8 mouse cellular contexts compared by ENCODE assay signal in the genomic region with DNA sequence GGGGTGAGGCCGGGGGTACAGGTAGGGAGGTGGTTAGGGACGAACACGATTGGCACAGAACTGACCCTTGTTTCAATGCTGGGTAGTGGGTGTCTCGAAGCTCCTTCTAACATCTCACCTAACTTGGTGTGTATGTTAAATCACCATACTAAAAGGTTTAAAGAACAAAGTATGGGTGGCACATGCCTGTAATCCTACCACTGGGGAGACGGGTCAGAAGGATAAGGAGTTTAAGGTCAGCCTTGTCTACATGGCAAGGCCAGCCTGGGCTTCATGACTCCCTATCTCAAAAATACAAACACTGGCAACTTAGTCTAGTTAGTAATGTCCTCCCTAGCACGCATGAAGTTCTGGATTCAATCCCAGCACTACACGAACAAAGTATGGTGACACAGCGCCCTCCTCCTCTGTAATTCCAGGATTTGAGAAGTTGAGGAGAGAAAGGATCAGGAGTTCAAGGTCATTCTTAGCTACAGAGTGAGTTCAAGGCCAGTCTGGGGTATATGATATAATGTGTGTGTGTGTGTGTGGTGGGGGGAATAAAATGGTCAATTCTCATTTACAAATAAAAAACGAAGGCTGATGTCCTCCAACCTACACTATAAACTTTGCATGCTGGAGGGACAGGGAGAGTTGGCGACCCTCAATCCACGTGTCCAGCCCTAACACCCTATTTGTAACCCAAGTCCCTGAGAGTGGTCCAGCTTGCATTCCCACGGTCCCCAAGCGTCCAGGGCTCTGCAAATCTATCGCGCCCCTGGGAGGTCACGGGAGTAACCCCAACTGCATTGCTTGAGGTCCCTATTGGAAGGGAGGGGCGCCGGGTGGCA. TPM values are rescaled to one million over a fixed set of nuclear protein-coding genes. Genes with fewer than 3 reads are reported as not detected.
A peak's percentile ranks its signal among the peaks of the same experiment; 100 is the strongest.
DNase-seq lines count a peak whose midpoint lies in the region; ATAC-seq and TF ChIP-seq lines count a peak whose summit lies in the region.

No protein-coding gene starts in this region.

- no peak for ATAC-seq in heart, embryonic 11.5 days (replicated peaks; ENCODE audit: insufficient number of reproducible peaks, low FRiP score, low TSS enrichment)
- peak; percentile 16; the same call in 1 of the 2 replicates for ATAC-seq in hindbrain, embryonic 11.5 days (ENCODE audit: low FRiP score)
- no peak for ATAC-seq in liver, embryonic 14.5 days (ENCODE audit: insufficient read depth)
- no peak; the same call in 1 of the 2 replicates for ATAC-seq in stomach, embryonic 16.5 days (ENCODE audit: insufficient read depth, low FRiP score)
- ATAC-seq in monocyte, adult 5-6 weeks (replicated peaks; ENCODE audit: insufficient number of reproducible peaks, low FRiP score, low TSS enrichment, poor library complexity, severe bottlenecking): no peak

- DNase-seq in heart, postnatal 36 days: no peak
- DNase-seq in adrenal gland, postnatal 36 days: peak; percentile 50 to 61
- no peak for DNase-seq in hindbrain, embryonic 11.5 days (ENCODE audit: low spot score)
- no peak for DNase-seq in liver, embryonic 14.5 days (ENCODE audit: low read depth in 3 of 3, low spot score in 3 of 3)
- no peak for DNase-seq in spleen, adult 18-20 months

- peak overlapping the region; percentile 87 for H3K9ac ChIP-seq in heart, embryonic 11.5 days (ENCODE audit: low read depth, low read length)
- H3K9ac ChIP-seq in hindbrain, embryonic 11.5 days (ENCODE audit: low read depth, low read length): peak overlapping the region; percentile 83
- peak overlapping the region; percentile 85 for H3K9ac ChIP-seq in liver, embryonic 14.5 days (replicated peaks)
- H3K9ac ChIP-seq in stomach, embryonic 16.5 days (ENCODE audit: low read length): peak overlapping the region; percentile 94

- H3K9me3 ChIP-seq in heart, embryonic 11.5 days (replicated peaks; ENCODE audit: control insufficient read depth, low read length): no peaks in the 10 kb centered on the region
- H3K9me3 ChIP-seq in hindbrain, embryonic 11.5 days (ENCODE audit: control insufficient read depth, low read length): no peaks in the 10 kb centered on the region
- H3K9me3 ChIP-seq in liver, embryonic 14.5 days (ENCODE audit: control insufficient read depth, low read length): no peaks in the 10 kb centered on the region
- H3K9me3 ChIP-seq in stomach, embryonic 16.5 days (replicated peaks; ENCODE audit: control insufficient read depth, low read length): no peaks in the 10 kb centered on the region

- TF ChIP-seq CTCF in liver, embryonic 14.5 days (IDR thresholded peaks at IDR 0.05; ENCODE audit: low read depth): no peak; the same call in 1 of the 2 replicates

- WGBS in heart, embryonic 11.5 days (ENCODE audit: insufficient replicate concordance): 36% methylated on average over 18 of the region's 18 CpGs
- 39% methylated on average over 18 of the region's 18 CpGs for WGBS in hindbrain, embryonic 11.5 days
- 25% methylated on average over 18 of the region's 18 CpGs for WGBS in liver, embryonic 14.5 days (ENCODE audit: insufficient replicate concordance)
- 29% methylated on average over 18 of the region's 18 CpGs for WGBS in stomach, embryonic 16.5 days

- H3K4me1 ChIP-seq in heart, embryonic 11.5 days (ENCODE audit: control insufficient read depth, insufficient read depth, low read length): peaks cover 26% of the 10 kb centered on the region
- peaks cover 5% of the 10 kb centered on the region; the same call in 1 of the 2 replicates for H3K4me1 ChIP-seq in hindbrain, embryonic 11.5 days (replicated peaks; ENCODE audit: control insufficient read depth, insufficient read depth, low read length)
- H3K4me1 ChIP-seq in liver, embryonic 14.5 days (replicated peaks; ENCODE audit: control insufficient read depth in 2 of 2, insufficient read depth in 2 of 2, low read length in 1 of 2): peaks cover 29 to 36% of the 10 kb centered on the region in 2 experiments
- H3K4me1 ChIP-seq in stomach, embryonic 16.5 days (ENCODE audit: control insufficient read depth, insufficient read depth, low read length): peaks cover 28% of the 10 kb centered on the region

- H3K4me3 ChIP-seq in heart, embryonic 11.5 days (ENCODE audit: low read depth, low read length): peak overlapping the region; percentile 87
- peak overlapping the region; percentile 80 for H3K4me3 ChIP-seq in hindbrain, embryonic 11.5 days (ENCODE audit: low read depth, low read length)
- H3K4me3 ChIP-seq in liver, embryonic 14.5 days (ENCODE audit: insufficient read depth in 1 of 2, low read depth in 2 of 2, low read length in 2 of 2): peak overlapping the region; percentile 74
- H3K4me3 ChIP-seq in stomach, embryonic 16.5 days (replicated peaks; ENCODE audit: low read length): peak overlapping the region; percentile 89

- H3K27ac ChIP-seq in heart, embryonic 11.5 days (ENCODE audit: low read depth, low read length): peak overlapping the region; percentile 75; the same call in 1 of the 2 replicates
- no peak overlapping the region for H3K27ac ChIP-seq in hindbrain, embryonic 11.5 days (ENCODE audit: low read depth, low read length)
- no peak overlapping the region for H3K27ac ChIP-seq in liver, embryonic 14.5 days
- H3K27ac ChIP-seq in stomach, embryonic 16.5 days (ENCODE audit: low read length): peak overlapping the region; percentile 66

- no peak for TF ChIP-seq EP300 in liver, embryonic 14.5 days (IDR thresholded peaks at IDR 0.05; ENCODE audit: low read depth)

- no peaks in the 10 kb centered on the region for H3K27me3 ChIP-seq in heart, embryonic 11.5 days (ENCODE audit: control insufficient read depth, insufficient read depth, low read length)
- H3K27me3 ChIP-seq in hindbrain, embryonic 11.5 days (ENCODE audit: control insufficient read depth, insufficient read depth, low read length): no peaks in the 10 kb centered on the region
- no peaks in the 10 kb centered on the region for H3K27me3 ChIP-seq in liver, embryonic 14.5 days (ENCODE audit: control insufficient read depth, insufficient read depth, low read length)
- no peaks in the 10 kb centered on the region for H3K27me3 ChIP-seq in stomach, embryonic 16.5 days (ENCODE audit: control insufficient read depth, insufficient read depth, low read length)

- H3K36me3 ChIP-seq in heart, embryonic 11.5 days (ENCODE audit: control insufficient read depth, insufficient read depth, low read length): 0 out of 2 replicates have a peak, but pooled peaks cover 2% of the 10 kb centered on the region
- H3K36me3 ChIP-seq in hindbrain, embryonic 11.5 days (ENCODE audit: control insufficient read depth, insufficient read depth, low read length): no peaks in the 10 kb centered on the region
- no peaks in the 10 kb centered on the region for H3K36me3 ChIP-seq in liver, embryonic 14.5 days (replicated peaks; ENCODE audit: control insufficient read depth, insufficient read depth, low read depth)
- no peaks in the 10 kb centered on the region for H3K36me3 ChIP-seq in stomach, embryonic 16.5 days (ENCODE audit: control insufficient read depth, insufficient read depth, low read length)

- peak overlapping the region; percentile 91 for H3K4me2 ChIP-seq in heart, embryonic 11.5 days
- H3K4me2 ChIP-seq in hindbrain, embryonic 11.5 days (replicated peaks; ENCODE audit: low read depth, low read length): peak overlapping the region; percentile 80
- peak overlapping the region; percentile 100 for H3K4me2 ChIP-seq in liver, embryonic 14.5 days (ENCODE audit: low read depth)
- peak overlapping the region; percentile 95 for H3K4me2 ChIP-seq in stomach, embryonic 16.5 days (ENCODE audit: low read depth, low read length)

- intact Hi-C loops in heart, postnatal 36 days (cut with DNase I): loop anchor here (2.0 to 5.0 kb wide), 3 partner anchors 37 to 80 kb away; no protein-coding TSS in a partner anchor

RNA-seq across cellular contexts. Expression of gene Gna12, which starts 0.9 kb away (rescaled TPM):
- 33.1 and 34.0 TPM in 2 replicates for polyA plus RNA-seq in heart, embryonic 11.5 days (2014; fragmentation: Nextera tagmentation; extraction: Ambion mirVana)
- 100 to 1,000 TPM; 109 to 114 TPM for total RNA-seq in heart, postnatal 36 days (2021)
- total RNA-seq in adrenal gland, postnatal 36 days (2021): 100 to 1,000 TPM; 119 to 155 TPM
- 17.2 and 32.3 TPM in 2 replicates for polyA plus RNA-seq in hindbrain, embryonic 11.5 days (2014; fragmentation: Nextera tagmentation; extraction: Ambion mirVana)
- polyA plus RNA-seq in liver, embryonic 14.5 days (2012; rRNA removed): 14.2 and 17.0 TPM in 2 replicates
- 5.4 and 9.6 TPM in 2 replicates for polyA plus RNA-seq in liver, embryonic 14.5 days (2014; fragmentation: Nextera tagmentation; extraction: Ambion mirVana)
- polyA plus RNA-seq in stomach, embryonic 16.5 days (2015; fragmentation: Nextera tagmentation; extraction: Ambion mirVana): 6.9 and 7.2 TPM in 2 replicates
- total RNA-seq in monocyte, adult 5-6 weeks (2017): 10.1 to 11.7 TPM (median 10.6 TPM) in 3 replicates

Comparison
In these comparisons a context has a peak if more than half of its experiments do, and no peak if none do; other contexts are left out.
1. H3K27ac ChIP-seq: peak in heart, embryonic 11.5 days (single experiment) and stomach, embryonic 16.5 days (single experiment); none in hindbrain, embryonic 11.5 days (single experiment) and liver, embryonic 14.5 days (single experiment).
2. DNase-seq: peak in adrenal gland, postnatal 36 days (2 of 2); none in heart, postnatal 36 days (0 of 2), hindbrain, embryonic 11.5 days (single experiment), liver, embryonic 14.5 days (0 of 3) and spleen, adult 18-20 months (0 of 2).
3. Peak in every context shown above with its lines, with median percentiles within 50 percentile points of each other: H3K4me2 ChIP-seq, H3K4me3 ChIP-seq and H3K9ac ChIP-seq.